Mouse (Mus musculus) G1E (cell line): ENCODE measurements at regions not wholly inside any gene's neighbourhood (a gene's known extent, or its start where the extent isn't known, plus 50 kb on each side); places are given as distances from the start of the nearest gene placed in this dataset.

Experiments
- CTCF ChIP-seq: IDR thresholded peaks from 2 replicates; pipeline ENCODE4 v1.5.1; 2012; ENCODE audit warnings: low read depth, low read length, inconsistent platforms, mixed read lengths
- GATA1 ChIP-seq: IDR thresholded peaks from 2 replicates; pipeline ENCODE4 v1.6.1; 2012; ENCODE audit warnings: borderline replicate concordance, low read length, inconsistent platforms, mixed read lengths
- POLR2AphosphoS5 ChIP-seq: IDR thresholded peaks from 2 replicates; pipeline ENCODE4 v1.6.1; 2012; ENCODE audit warnings: low read depth, low read length, inconsistent platforms; ENCODE audit not compliant: insufficient replicate concordance
- TAL1 ChIP-seq: conservative IDR thresholded peaks from 2 replicates; pipeline ENCODE4 v1.6.1; 2012; ENCODE audit warnings: low read depth, low read length, inconsistent platforms, mixed read lengths

GRCm38 (mm10) chr9:91654071-91654470 lies 288.5 kb upstream of the Zic1 start:
- no peak for TF ChIP-seq CTCF
- TF ChIP-seq TAL1, result no peak
- TF ChIP-seq POLR2AphosphoS5, result no peak
- TF ChIP-seq GATA1, result no peak
